Mouse (Mus musculus): ENCODE measurements at regions not wholly inside any gene's neighbourhood (a gene's known extent, or its start where the extent isn't known, plus 50 kb on each side); places are given as distances from the start of the nearest gene placed in this dataset.

GRCm38 (mm10) chr9:59143610-59144009 is 107.4 kb upstream of the Neo1 start:
- TF ChIP-seq CTCF (IDR thresholded peaks at IDR 0.05; ENCODE audit: extremely low read depth, insufficient read length, insufficient replicate concordance, low read depth, low read length) (no peak), POLR2A (IDR thresholded peaks at IDR 0.05; ENCODE audit: low read depth, low read length) (no peak)

Data from small intestine, adult 2 months (tissue).